Mouse (Mus musculus) natural killer cell, adult 2 months (primary cell): ENCODE results near the gene Foxp1.
A peak's percentile ranks its signal among the peaks of the same experiment; 100 is the strongest.

Source experiments
- DNase-seq, 2 experiments: peaks; one replicate each; pipeline ENCODE4 v3.0.0; 2022; ENCODE audit warnings: low spot score in 2 of 2

Gene Foxp1

DNA sequence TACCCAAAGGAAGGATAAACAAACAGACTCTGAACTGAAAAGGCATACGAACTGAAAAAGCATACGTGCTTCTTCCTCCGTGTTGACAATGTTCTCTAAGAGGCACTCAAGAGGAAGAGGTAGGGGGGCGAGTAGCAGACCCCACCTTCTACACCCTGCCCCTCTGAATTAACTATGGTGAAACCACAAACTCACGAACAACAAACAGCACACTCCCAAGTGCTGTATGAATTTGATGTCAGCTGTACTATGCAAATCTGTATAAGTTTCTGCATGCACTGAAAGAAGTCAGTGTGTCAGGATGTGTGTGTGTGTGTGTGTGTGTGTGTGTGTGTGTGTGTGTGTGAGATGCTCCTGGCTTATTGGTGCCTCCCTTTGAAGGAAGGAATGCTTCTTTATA, 127.7 kb downstream of the Foxp1 start:
- DNase-seq: no peak

DNA sequence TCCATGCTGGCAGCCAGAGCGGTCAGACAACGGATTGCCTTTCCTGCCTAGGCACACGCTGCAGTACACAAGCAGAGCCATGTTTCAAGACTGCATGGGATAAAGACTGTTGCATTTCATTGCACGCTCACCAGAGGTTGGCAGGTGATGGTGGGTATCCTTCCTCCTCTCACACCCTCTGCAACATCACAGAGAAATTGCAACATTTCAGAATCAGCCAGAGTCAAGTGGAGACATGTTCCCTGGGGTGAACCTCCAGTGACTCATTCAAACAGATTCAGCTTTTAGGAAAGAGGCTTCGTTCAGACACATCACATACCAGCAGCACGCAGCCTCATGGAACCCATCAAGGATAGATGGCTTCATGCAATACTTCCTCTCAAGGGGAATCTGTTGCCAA, 130.0 kb downstream of the Foxp1 start:
- no peak for DNase-seq

DNA sequence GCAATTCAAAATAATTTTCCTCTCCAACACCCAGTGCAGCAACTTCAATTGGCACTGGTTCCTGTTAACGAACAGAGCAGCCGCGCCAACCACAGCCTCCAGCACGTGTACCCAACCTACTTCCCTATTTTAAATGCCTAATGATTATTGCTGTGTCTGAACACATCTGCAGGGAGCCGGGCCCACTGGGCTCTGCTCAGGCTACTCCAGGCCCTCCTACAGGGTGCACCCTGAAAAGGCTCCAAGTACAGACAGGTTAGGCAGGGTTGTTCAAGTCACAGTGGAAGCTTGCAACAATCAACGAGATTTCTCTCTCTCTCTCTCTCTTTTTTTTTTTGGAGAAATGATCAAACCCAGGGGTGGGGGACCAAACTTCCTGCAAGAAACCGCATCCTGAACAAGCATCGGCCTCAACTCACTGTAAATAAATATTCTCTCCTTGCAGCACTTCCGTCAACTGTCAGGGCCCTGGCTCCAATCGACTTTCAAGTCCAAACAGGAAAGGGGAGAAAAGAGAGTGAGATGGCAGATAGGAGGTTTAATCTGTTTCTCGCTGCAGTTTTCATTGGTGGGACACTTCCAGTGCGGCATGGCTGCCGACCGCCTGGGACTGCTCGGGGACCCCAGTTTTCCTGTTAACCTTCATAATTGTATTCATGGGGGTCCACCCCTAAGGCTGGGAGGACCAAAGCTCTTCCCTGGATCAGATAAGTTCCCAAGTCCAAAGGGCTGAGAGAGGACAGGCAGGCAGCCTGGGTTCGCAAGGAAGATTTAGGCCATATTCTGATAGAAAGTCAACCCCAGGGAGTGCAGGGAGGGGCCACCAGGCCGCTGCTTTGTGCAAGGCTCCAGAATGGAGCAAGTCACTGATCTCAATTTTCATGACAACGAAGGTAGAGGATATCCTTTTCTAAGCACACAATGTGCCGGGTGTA, 133.5 kb downstream of the Foxp1 start:
- DNase-seq: peak; percentile 41 to 79

DNA sequence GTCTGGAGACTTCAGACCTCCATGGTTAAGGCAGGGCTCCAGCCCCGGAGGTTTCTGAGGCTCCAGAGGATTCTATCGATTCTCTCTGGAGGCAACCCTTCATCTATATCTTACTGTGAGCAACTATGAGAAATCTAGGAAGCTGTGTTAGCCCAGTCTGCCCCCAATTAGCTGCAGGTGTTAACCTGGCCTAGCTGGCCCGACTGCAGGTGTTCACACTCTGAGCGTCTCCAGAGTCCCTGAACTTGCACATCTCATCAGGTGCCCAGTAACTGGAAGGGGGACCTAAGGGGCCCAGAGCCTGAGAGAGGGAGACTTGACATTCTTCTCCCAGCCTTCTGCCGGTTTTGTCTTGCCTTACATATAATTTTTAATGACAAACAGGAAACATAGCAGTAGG, 134.5 kb downstream of the Foxp1 start:
- no peak for DNase-seq

DNA sequence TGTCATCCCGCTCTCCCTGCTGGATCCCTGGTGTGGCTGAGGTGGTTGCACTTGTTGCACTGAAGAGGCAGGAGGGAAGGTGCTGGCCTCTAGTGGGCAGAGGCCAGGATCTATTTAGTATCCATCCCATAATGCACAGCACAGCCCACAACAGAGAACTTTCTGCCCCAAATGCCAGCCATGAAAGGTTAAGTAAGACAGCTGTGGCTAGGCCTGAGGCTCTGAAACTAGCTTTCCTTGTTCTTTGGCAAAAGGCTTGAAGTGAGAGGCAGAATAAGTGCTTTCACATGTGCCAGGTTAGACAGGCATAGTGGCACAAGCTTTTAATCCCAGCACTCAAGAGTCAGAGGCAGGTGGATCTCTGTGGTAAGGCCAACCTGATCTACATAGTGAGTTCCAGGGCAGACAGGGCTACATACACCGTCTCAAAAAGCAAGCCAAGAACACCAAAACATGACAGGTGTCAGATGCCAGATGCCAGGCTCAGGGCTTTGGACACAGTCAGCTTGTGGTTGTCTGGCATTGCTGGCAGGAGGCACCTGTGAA, 137.4 kb downstream of the Foxp1 start:
- DNase-seq: peak in 1 of 2 experiments; percentile 41

DNA sequence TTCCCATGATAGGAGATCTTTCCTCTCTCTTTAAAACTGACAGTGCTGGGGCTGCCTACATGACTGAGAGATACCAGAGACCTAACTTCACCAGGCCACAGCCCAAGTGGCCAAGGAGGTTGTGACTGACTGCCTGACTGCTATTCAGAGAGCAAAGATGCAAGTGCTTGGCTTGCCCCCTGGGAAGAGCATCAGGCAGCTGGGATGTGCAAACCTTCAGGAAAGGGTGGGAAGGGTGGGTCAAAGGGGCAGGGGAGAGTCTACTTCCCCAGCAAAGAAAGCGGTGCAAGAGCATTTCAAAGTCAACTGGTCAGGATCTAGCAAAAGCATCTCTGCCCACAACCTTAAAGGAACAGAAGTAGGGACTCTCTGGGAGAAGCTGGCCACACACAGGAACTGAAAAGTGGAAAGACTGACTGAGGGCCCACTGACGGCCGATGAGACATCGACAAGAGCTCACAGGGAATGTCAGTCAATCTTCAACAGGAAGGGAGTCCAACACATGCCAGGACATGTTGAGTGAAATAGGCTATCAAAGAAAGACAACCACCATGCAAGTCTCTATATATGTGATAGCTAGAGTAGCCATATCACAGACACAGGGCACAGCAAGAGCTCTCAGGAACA, 138.6 kb downstream of the Foxp1 start:
- DNase-seq: no peak

DNA sequence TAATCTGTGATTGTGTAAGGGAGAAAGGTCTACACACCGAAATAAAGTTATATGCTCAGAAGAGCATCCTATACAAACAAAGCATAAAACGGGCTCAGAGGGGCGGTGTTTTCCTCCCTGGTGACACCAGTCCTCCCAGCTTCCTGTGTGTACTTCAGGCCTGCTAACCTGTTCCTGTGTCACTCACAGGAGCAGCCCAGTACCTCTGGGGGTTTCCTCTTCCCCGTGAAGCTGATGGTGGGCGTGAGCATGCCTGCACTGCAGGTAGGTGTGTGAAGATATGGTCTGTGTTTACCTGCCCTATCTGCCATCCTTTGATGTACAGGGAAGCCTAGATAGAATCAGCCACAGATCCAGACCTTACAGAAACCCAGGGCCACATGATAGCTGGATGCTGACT, 142.4 kb downstream of the Foxp1 start:
- peak; percentile 48 to 49 for DNase-seq

DNA sequence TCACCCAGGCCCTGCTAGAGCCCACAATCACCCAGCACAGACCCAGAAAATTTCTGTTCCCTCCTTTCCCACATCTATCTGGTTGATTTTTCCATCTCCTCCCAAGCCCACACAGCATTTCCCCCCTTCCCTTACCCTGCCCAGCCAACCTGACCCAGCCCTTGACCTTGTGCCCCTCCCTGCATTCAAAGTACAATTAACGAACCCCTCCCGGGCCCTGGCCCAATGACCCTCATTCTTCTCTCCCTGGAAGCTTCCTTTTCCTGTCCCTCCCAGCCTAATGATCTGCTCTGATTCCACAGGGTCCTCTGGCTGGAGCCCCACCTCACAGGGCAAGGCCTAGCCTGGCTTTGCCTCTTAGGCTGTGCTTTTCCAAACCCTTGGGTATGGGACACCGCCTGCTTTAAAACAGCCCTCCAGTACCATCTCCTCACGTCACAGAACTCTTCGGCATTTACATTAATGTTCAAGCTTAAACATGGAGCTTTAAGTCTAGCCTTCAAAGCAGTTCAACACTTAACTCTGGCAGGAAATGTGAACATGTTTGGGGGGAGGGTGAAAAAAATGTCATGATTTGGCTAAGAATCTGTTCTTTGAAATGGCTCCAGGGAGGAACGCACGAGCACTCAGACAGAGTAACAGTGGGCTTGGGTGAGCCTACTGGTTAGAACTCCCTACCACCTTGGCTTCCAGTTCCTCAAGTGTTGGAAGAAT, 143.4 kb downstream of the Foxp1 start:
- no peak for DNase-seq

DNA sequence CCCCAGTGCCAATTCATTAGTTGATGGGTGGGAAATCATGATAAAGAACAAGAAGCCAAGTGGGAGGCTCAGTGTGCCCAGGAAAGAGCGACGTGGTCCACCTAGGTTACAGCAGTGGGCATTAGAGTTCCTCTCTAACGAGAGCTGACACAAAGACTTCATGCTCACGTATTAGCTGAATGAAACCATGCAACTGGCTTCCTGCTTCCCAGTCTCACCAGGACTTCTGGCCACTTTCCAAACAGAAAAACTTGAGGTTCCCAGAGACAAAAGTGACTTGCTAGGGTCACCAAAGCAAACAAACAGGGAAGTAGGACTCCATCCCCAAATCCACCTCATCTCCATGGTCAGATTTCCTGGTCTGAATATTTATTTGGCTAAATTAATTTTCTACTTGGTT, 144.8 kb downstream of the Foxp1 start:
- DNase-seq: no peak

DNA sequence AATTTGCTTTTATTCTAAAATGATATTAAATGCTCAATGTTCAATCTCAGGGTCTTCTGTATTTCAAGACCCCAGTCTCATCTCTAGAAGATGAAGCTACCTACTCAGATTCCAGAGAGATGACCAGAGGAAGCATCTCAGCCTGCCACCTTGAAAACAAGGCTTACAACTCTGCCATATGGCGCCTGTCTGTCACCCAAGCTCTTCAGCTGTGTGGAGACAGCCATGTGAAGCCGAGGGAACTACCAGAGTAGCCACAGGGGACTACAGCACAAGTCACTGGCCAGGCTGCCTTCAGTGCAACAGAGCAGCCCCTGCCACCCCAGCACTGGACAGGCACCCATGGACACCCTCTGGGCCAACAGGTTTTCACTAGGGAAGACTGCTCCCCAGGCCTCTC, 145.4 kb downstream of the Foxp1 start:
- DNase-seq: no peak

DNA sequence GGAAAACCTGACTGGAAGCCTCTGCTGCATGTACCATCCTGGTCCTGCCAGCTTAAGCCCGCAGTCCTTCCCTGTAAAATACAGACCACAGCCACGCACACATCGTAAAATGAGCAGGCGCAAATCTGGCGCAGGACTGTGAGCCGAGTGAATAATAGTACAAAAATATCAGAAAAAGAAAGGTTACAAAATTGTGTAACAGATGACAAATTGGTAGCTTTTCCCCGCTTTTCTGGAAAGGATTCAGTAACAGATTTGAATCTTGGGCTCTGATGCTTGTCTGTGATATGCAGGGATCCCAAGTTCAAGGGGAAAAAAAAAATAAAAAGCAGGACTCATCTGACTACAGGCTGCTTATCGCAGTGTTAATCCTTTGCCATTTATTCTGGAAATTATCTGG, 145.8 kb downstream of the Foxp1 start:
- DNase-seq: no peak

DNA sequence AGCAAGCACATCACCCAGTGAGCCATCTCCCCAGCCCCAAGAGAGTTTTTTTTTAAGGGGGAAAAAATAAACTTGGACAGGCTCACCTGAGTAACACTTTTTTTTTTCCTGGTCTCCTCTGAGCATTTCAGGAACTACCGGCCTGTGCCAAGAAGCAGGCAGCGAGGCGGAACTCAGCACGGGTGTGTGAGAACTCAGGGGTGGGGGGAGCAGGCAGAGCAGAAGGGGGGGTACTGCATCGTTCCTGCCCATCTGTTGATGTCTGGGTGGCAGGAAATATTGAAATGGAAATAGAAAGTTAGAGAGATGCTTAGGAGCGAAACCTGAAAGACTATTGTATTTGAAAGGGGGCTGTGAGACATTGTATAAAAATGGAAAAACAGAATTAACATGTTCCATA, 146.7 kb downstream of the Foxp1 start:
- DNase-seq: peak in 1 of 2 experiments; percentile 46

DNA sequence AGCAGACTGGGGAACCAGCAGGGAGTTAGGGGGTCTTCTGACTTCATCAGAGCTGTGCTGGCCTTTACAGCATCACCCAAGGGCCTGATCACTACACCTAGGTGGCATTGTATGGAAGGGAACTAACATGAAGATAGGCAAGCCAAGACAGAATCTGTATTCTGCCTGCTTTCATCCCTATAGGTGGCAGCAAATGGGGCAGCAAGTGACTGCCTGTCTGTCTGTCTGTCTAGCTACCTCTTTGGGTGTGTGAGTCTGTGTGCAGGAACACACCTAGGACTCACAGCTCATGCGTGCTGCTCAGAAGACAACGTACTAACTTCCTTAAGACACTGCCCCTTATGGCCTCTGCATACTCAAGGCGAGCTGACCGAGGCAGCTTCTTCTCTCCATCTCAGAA, 147.1 kb downstream of the Foxp1 start:
- peak in 1 of 2 experiments; percentile 57 for DNase-seq

DNA sequence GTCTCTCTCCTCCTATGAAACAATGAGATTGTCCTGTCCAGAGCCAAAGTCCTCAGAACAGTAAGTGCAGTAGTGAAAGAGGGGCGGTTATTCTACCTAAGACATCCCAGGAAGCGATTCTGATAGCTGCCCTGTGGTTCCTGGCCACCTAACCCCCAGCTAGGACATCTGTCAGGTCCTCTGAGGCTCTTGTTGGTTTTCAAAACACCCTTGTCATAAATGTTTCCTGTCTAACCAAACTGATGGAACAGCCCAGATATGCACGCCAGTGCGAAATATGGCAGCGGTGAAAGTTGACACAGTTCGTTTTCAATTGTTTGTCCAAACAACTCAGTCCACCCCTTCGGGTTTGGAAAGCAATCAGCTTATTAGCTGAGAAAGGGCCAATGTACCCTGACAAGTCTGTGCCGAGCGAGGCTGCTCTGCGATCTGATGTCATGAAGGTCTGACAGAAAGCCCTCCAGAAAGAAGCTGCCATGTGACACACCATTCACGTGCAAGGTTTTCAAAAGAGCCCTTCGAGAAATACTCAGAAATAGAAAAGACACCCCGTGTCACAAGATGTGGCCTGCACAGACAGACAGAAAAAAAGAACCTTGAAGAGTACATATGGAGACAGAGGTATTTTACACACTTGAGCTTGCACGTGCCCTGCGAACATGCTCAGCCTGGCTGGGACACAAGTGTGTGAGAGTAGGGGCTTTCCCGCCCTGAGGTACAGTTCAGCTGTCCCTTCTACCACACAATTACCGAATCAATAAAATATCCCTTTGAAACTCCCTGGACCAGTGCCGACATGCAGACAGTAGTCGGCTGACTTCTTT, 147.9 kb downstream of the Foxp1 start:
- peak; percentile 79 to 82 for DNase-seq

DNA sequence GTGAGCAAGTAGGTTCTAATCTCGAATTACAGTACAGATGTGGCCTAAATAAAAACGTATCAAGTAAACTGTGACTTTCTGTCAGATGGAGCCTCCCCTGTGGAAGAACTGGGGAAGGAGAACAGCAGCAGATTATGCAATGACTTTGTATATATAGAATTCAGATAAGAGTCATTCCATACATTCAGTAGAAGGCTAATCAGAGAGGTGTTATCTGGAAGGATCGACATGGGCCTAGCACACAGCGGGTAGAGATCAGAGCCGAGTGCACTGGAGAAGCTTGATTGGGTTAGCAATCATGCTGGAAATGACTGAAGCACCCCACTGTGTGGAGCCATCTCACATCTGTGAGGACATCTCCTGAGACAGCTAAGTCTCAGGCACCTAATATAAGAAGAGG, 150.1 kb downstream of the Foxp1 start:
- DNase-seq: no peak

DNA sequence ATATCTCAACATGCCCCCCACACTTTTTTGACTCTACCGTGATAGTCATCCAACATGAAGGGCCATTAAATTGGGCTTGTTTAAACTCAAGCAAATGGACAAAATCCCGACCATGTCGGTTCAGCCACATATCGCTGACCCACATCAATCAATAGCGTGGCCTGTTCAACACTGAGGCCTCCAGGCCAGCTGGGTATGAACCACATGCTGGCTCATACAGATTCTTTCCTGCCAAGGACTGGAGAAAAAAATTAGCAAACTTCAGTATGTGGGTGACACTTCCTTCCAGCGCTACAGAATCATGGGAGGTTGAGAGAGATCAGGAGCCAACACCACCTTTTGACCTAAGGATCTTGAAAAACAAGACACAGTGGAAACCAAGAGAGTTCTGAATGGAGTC, 150.5 kb downstream of the Foxp1 start:
- no peak for DNase-seq

DNA sequence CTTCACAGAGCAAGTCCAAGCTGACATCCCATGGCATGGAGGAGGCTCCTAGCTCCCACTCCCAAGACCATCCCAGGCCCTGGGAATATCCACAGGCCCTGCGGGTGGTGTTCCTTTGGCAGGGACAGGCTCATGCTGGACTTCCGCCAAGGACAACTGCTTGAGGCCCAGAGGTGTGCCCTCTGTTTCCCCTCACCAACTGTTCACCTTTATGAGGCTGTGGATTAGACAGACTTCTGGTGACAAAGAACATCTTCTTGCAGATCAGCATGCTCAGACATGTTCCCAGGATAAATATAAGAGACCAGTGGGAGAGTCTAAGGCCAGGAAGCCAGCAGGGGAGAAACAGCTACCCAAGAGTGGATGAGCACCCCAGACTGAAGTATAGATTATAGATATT, 152.6 kb downstream of the Foxp1 start:
- DNase-seq: no peak

DNA sequence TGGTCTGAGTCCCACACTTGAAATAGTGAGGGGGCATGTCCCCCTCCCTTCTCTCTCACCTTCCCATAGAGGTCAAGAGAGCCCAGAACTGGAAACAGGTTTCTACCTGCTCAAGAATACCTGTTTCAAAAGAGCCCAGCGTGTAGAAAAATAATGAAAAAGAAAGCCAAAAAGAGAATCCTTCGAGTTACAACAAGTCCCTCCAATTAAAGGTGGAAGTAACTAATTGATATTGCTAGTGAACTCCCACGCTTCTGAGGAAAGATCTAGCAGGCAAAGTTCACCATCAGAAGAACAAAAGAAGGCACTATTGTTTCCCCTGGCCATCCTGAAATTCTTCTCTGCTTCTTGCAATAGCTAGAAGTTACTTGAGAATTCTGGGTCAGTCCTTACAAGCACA, 153.4 kb downstream of the Foxp1 start:
- DNase-seq: no peak

DNA sequence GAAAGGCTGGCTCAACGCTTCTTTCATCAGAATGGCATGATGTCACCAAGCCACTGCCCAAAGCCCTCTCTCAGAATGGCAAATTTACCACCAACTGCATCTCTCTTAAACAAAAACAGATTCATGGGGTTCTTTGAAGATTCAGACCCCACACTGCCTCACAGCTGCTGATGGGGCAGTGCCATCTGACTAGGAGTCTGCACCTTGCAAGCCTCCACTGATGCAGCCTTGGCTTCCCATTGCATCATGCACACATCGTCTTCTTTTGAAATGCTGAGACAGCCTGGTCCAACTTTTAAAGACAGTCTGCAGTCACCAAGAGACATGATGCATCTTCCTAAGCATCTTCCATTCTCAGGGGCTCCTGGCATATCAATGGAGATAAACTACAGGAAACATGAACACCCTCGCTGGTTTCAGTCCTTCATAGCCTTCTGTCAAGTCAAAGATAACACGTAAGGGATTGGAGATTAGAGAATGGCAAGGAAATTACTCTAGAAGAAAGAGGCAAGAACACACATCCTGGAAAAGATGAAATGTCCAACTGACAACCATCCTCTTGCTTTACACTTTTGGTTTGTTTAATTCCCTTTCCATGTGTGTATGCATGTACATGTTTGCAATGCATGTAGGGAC, 154.3 kb downstream of the Foxp1 start:
- no peak for DNase-seq

DNA sequence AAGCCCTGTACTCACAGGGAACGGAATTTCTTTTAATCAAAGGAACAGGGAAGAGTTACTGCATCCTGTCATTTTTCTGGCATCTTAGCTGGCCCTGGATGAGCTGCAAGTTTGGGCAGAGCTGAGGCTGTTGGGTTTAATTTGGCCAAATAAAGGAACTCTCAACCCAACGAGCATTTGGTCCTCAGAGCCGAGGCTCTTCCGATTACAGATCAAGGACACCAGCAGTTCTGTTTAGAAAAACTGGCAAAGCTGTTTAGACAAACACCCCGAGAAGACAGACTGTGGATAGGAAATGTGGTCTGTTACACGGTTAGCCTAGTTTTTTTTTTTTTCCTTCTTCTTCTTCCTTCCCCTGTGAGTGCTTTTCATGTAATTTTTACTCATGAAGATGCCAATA, 158.0 kb downstream of the Foxp1 start:
- no peak for DNase-seq

DNA sequence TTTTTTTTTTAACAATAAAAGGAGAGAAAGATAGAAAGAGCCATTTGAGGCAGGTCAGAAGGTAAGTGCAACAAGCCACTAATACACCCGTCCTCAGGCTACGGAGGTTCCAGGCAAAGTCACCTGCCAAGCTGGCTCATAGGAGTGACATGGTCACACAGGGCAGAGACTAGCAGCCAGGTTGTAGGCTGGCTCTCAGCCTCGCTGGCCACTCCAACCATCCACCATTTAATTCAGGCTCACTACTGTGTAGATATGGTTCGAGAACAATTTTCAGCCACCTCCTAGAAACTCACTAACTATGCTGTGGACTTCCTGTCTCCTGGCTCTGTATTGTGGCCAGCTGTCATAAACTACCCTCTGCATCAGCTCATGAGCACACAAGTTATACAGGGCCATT, 161.9 kb downstream of the Foxp1 start:
- no peak for DNase-seq
